Mouse (Mus musculus) embryonic facial prominence, embryonic 10.5 days (tissue): ENCODE data around the gene Nat8f5. TPM values are rescaled to one million over a fixed set of nuclear protein-coding genes. Genes with fewer than 3 reads are reported as not detected.
"Not testable (repeated sequence)": the region's sequence is repeated elsewhere in the genome, so short reads cannot be mapped to it uniquely, and the experiment has no call there.

ENCODE experiments used
- DNase-seq: peaks from one replicate; pipeline ENCODE4 v3.0.0-alpha.2; 2017; ENCODE audit warnings: low spot score
- H3K27ac ChIP-seq: fragments of 300-500 bp; sonication (generic); replicated peaks from 2 replicates; pipeline ENCODE4 v1.5.1; 2016; ENCODE audit warnings: mild to moderate bottlenecking
- H3K27me3 ChIP-seq: fragments of 300-500 bp; sonication (generic); replicated peaks from 2 replicates; pipeline ENCODE4 v1.6.1; 2016; ENCODE audit warnings: low read depth, mild to moderate bottlenecking; ENCODE audit not compliant: poor library complexity, severe bottlenecking
- H3K36me3 ChIP-seq: fragments of 300-500 bp; sonication (generic); replicated peaks from 2 replicates; pipeline ENCODE4 v1.6.1; 2016; ENCODE audit warnings: mild to moderate bottlenecking, moderate library complexity
- H3K4me1 ChIP-seq: fragments of 300-500 bp; sonication (generic); 2 replicates; pipeline ENCODE4 v1.6.1; 2016
- H3K4me3 ChIP-seq: fragments of 300-500 bp; sonication (generic); 2 replicates; pipeline ENCODE4 v1.5.1; 2016; ENCODE audit warnings: mild to moderate bottlenecking, moderate library complexity
- H3K9me3 ChIP-seq: fragments of 300-500 bp; sonication (generic); 2 replicates; pipeline ENCODE4 v1.6.1; 2016; ENCODE audit warnings: mild to moderate bottlenecking
- WGBS: fragments of 180-500 bp; shearing (Covaris S2); methylation state at CpG from one replicate; pipeline ENCODE4 v1.1.7; 2016; 5-methylcytosine and 5-hydroxymethylcytosine counted together
- polyA plus RNA-seq: library from polyadenylated mRNA; unstranded; fragments of >200 nt; fragmentation: Nextera tagmentation; extraction: Ambion mirVana; gene quantifications from 2 replicates; pipeline ENCODE4 v1.2.1, GENCODE M21; 2016

Gene Nat8f5
- polyA plus RNA-seq, 1 experiment from 2014 or later = not detected

DNA sequence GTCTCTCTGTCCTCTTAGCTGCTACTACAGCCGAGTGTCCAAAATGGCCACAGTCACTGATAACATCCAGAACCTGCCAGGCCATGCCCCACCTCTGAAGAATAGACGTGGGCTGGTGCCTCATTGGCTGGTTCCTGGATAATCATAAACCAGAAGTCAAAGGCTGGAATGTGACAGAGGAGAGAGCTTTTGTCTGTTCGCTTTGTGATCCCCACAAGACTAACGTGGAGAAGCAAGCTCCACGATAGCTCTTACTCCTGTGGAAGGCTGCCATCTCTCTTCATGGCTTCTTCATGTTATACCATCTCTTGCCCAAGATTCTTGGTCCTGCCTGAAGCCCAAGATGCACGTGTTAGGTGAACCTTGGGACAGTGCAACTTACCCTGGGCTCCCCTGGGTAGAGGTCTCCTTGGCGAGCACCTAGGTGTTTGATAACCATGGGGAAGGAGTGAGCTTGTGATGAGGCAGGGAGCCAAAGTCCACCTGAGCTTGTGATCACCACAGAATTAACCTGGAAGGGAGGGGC, 11.1 kb upstream of the Nat8f5 start, which contains the start of gene Nat8:
Gene Nat8, minus strand, starts transcription at position 287 of the 526 bp plus-strand sequence.
- H3K4me1 ChIP-seq = no peaks in the 10 kb centered on the region
- no peaks in the 10 kb centered on the region for H3K27me3 ChIP-seq
- WGBS = 84% methylated on average over 7 of the region's 7 CpGs
- H3K27ac ChIP-seq = no peak within 1 kb of the TSS
- H3K36me3 ChIP-seq = no peaks in the 10 kb centered on the region
- no peak within 1 kb of the TSS for H3K4me3 ChIP-seq
- no peak for DNase-seq
- H3K9me3 ChIP-seq = no peaks in the 10 kb centered on the region

- DNase-seq = no peak
- H3K27me3 ChIP-seq = no peaks in the 10 kb centered on the region
- 70% methylated on average over 1 of the region's 1 CpGs for WGBS
- H3K27ac ChIP-seq = no peak overlapping the region
- H3K9me3 ChIP-seq = no peaks in the 10 kb centered on the region
- H3K4me1 ChIP-seq = no peaks in the 10 kb centered on the region
- no peaks in the 10 kb centered on the region for H3K36me3 ChIP-seq
- H3K4me3 ChIP-seq = no peak overlapping the region
Measured at GRCm38 (mm10) chr6:85829462-85829861, 8.7 kb upstream of the Nat8f5 start.

DNA sequence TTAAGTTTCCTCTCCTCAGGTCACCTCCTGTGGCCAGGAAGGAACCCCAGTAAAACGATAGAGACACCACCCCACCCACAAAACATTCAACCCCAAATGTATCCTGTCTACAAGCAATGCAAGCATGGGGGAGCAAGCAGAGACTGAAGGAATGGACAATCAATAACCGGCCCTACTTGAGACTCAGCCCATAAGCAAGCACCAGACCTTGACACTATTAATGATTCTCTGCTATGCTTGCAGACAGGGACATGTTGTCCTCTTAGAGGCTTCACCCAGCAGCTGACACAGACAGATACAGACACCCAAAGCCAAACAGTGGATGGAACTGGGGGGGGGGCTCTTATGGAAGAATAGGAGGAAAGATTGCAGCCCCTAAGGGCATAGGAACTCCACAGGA, 5.1 kb upstream of the Nat8f5 start:
- WGBS = 90% methylated on average over 2 of the region's 2 CpGs
- Histone ChIP-seq H3K9me3 (no peaks in the 10 kb centered on the region), H3K27ac (no peak overlapping the region), H3K27me3 (no peaks in the 10 kb centered on the region), H3K4me1 (no peaks in the 10 kb centered on the region), H3K4me3 (no peak overlapping the region), H3K36me3 (no peaks in the 10 kb centered on the region)
- DNase-seq = no peak

DNA sequence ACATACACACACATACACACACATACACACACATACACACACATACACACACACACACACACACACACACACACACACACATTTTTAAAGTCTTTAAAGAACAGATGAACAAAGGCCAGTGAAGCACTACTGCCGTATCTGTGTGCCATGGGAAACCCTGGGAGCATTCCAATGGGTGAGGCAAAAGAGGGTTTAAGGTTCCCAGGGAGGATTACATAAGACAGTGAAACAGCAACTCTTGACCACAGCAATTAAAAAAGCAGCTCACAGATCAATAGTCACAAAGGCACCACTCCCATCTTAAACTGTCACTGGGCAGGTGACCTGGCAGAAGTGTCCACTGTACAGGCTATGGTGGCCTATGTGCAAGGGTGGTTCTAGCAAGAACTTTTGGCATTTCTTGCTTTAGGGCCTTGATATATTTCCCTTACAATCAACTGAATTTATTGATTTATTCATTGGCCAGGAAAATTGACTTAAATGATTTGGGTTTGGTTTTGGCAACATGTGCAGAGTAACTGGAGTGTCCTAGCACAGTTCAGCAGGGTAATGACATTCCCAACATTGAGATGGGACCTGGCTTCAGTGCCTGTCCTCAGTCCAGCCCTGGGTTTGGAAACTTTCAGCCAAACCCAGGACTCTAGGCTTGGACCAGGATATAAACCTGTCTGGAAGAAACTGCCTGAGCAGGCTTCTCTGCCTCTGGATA, 2.8 kb upstream of the Nat8f5 start:
- Histone ChIP-seq H3K4me3 (no peak overlapping the region), H3K27ac (no peak overlapping the region), H3K4me1 (no peaks in the 10 kb centered on the region), H3K9me3 (no peaks in the 10 kb centered on the region), H3K36me3 (no peaks in the 10 kb centered on the region), H3K27me3 (no peaks in the 10 kb centered on the region)
- no peak for DNase-seq
- WGBS = 88% methylated on average over 1 of the region's 1 CpGs

- Histone ChIP-seq H3K27ac (no peak overlapping the region), H3K27me3 (no peaks in the 10 kb centered on the region), H3K4me3 (no peak overlapping the region), H3K36me3 (no peaks in the 10 kb centered on the region), H3K9me3 (no peaks in the 10 kb centered on the region), H3K4me1 (no peaks in the 10 kb centered on the region)
- DNase-seq = no peak
- WGBS = 86% methylated on average over 4 of the region's 4 CpGs
Measured at GRCm38 (mm10) chr6:85822286-85822685, 1.5 kb upstream of the Nat8f5 start.

GRCm38 (mm10) chr6:85818338-85818737, 2.4 kb downstream of the Nat8f5 start:
- Histone ChIP-seq H3K4me1 (no peaks in the 10 kb centered on the region), H3K4me3 (no peak overlapping the region), H3K27me3 (no peaks in the 10 kb centered on the region), H3K36me3 (no peaks in the 10 kb centered on the region), H3K9me3 (no peaks in the 10 kb centered on the region), H3K27ac (no peak overlapping the region)
- no peak for DNase-seq
- 32% methylated on average over 1 of the region's 1 CpGs for WGBS

DNA sequence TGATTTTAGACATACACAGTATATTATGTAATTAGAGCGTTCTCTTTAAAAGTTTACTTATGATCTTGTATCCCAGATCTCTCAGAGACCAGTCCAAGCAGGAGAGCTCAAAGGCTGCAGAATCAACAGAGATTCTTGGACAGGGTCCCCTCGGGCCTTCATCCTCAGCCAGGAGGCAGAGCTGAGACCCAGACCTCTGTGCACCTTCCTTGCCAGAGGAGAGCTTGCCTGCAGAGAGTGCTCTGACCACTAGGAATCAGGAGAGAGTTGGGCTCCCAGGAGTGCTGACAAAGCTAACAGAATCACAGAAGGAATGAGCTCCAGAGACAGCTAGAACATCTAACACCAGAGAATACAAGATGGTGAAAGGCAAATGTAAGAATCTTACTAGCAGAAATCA, 7.4 kb downstream of the Nat8f5 start:
- no peaks in the 10 kb centered on the region for H3K27me3 ChIP-seq
- 85% methylated on average over 2 of the region's 2 CpGs for WGBS
- H3K4me1 ChIP-seq = no peaks in the 10 kb centered on the region
- no peak overlapping the region for H3K27ac ChIP-seq
- DNase-seq = no peak
- H3K9me3 ChIP-seq = no peaks in the 10 kb centered on the region
- H3K4me3 ChIP-seq = no peak overlapping the region
- H3K36me3 ChIP-seq = no peaks in the 10 kb centered on the region

DNA sequence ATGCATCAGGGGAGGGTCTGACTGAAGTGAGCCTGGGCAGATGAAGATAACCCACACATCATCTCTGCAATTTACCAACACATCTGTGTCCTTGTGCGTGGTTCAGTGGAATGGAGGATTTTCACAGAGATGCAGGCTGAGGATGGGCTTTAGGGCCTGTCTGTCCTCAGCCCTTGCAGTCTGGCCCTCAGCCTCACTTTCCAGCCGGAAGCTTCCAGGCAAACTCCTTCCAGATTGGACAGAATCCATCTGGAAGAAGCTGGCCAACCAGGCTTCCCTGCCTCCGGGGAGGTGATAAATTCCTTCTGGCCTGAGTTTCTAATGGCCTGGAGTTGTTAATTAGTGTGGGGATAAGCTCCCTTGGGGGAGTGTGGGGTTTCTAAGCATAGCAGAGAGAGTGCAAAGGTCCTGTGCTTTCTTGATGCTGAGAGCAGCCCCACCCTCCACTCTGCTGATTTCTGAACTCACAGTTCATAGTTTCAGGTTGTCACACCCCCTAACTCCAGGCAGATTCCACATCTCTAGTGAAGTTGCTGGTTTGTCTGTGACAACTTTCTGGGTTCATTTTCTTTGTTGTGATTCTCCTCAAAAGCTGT, 9.7 kb downstream of the Nat8f5 start:
- not testable (repeated sequence) for DNase-seq
- 66% methylated on average over 3 of the region's 3 CpGs for WGBS

DNA sequence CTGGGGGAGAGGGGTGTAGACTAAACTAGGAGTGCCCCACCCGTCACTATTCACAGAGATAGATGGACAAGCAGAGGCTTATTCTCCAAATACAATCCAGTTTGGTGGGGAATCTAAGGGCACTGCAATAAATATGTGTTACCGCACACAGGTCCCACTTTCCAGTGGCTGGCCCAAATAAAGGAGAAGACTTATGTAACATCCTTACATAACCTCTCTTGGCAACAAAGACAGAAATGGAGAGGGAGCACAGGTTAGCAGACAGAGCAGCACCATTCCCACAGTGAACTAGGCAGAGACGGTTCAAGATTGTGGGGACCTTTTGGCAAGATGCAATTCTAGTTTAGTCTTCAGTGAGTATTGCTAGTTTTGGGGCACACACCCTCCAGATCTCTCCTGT, 10.3 kb downstream of the Nat8f5 start:
- WGBS = 89% methylated on average over 3 of the region's 3 CpGs
- H3K9me3 ChIP-seq, H3K4me3 ChIP-seq: not testable (repeated sequence)

More for the DNA sequence above, 9.7 kb downstream of the Nat8f5 start:
- H3K27me3 ChIP-seq, H3K27ac ChIP-seq, H3K9me3 ChIP-seq, H3K36me3 ChIP-seq, H3K4me3 ChIP-seq, H3K4me1 ChIP-seq: not testable (repeated sequence)

DNA sequence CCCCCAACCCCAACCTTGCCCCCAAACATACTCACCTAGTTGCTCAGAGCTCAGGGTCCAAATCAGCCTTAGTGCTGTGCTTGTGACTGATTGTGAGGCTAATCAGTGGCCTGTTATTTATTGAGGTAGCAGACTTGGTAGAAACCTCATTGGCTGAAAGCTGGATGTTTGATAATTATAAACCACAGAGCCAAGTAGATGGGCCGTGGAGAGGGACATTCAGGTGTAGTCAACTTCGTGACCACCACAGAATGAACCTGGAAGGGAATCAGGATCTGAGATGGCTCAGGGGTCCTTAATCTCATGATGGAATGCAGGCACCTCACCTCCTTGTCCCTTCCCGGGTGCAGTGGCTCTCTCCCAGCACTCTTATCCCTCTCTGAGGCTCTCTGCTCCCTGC, 11.0 kb downstream of the Nat8f5 start:
- not testable (repeated sequence) for H3K27ac ChIP-seq, H3K4me3 ChIP-seq, DNase-seq, H3K4me1 ChIP-seq, H3K9me3 ChIP-seq, H3K27me3 ChIP-seq, H3K36me3 ChIP-seq
- WGBS = 74% methylated on average over 3 of the region's 3 CpGs

More for the DNA sequence above, 10.3 kb downstream of the Nat8f5 start:
- H3K4me1 ChIP-seq, H3K36me3 ChIP-seq, H3K27me3 ChIP-seq, DNase-seq, H3K27ac ChIP-seq: not testable (repeated sequence)

- H3K9me3 ChIP-seq, H3K36me3 ChIP-seq, H3K27ac ChIP-seq, H3K4me3 ChIP-seq, H3K4me1 ChIP-seq, DNase-seq, H3K27me3 ChIP-seq: not testable (repeated sequence)
- WGBS = 79% methylated on average over 5 of the region's 5 CpGs
Measured at GRCm38 (mm10) chr6:85803180-85803579, 17.6 kb downstream of the Nat8f5 start.
